Mouse (Mus musculus): ENCODE data around the gene Rbfox3.
A peak's percentile ranks its signal among the peaks of the same experiment; 100 is the strongest.

The Rbfox3 gene

GRCm38 (mm10) chr11:118653521-118654318, 257.7 kb downstream of the Rbfox3 start:
- DNase-seq = no peak

DNA sequence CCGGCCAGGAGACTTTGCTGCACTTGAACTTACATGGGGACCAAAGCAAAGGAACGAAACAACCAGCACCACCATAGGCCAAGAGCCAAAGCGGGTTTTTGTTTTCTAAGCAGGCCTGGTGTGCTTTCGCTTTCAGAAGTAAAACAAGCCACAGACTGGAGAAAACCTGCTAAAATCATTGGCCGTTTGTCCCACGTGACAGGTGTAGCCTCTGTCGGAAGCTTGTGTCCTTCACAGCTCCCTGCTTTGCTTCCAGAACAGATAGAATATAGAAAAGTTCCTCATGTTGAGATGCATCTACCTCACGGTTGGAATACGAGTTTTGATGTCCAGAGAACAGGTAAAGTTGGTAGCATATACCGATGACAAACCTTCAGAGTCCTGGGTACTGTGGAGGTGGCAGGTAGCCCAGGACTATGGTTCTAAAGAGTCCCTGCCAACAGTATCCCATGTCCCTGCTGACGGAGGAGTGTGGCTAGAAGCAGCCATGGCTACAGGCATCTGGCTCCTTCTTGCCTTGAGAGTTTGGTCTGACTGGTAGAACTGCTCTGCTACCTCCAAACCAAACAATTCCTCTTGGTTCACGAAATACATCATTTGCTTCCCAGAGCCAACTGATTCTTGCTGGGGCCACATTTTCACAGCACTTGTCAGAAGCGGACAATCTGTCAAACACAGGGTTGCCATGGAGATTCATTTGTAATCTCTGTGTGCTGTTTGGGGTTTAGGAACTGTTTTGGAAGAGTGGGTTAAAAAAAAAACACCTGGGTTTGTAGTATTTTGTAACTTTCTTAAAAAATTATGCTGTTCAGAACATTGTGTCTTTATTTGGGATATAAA, 258.8 kb downstream of the Rbfox3 start:
- DNase-seq = no peak

GRCm38 (mm10) chr11:118648369-118648768, 263.0 kb downstream of the Rbfox3 start:
- peak; percentile 73 to 76 for DNase-seq

DNA sequence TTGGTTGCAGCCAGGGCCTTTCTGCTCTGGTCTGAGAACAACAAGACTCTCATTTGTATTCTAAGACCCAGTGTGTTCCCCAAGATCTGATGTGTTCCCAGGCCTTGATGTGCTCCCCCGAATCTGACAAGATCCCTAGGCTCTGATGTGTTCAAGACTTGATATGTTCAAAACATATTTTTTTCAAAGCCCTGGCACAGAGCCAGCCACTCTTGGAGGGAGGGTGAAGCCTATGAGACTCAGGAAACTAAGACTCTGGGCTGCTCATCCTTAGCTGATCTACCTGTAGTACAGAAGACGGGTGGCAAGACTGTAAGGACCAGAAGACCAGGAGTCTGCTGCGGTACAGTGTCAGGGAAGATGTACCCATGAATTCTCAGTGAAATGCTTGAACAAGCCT, 264.5 kb downstream of the Rbfox3 start:
- no peak for DNase-seq

DNA sequence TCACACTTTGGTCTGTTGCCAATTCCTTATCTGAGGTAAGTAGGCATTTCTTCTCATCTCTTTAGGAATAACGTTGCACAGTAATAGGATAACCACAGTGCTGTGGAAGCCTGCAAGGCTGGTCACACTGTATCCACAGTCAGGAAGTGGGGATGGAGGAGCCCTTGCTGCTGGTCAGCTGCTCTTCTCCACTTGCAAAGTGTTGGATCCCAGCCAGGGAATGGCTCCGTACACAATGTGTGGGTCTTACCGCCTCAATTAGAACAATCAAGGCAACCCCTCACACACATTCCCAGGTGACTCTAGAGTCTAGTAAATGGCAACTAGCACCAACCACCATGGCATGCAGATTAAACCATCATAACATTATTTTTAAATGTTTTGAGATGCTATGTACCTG, 266.2 kb downstream of the Rbfox3 start:
- no peak for DNase-seq

- no peak for DNase-seq
Measured at GRCm38 (mm10) chr11:118640706-118641105, 270.7 kb downstream of the Rbfox3 start.

- no peak for DNase-seq
Measured at GRCm38 (mm10) chr11:118637718-118638117, 273.7 kb downstream of the Rbfox3 start.

DNA sequence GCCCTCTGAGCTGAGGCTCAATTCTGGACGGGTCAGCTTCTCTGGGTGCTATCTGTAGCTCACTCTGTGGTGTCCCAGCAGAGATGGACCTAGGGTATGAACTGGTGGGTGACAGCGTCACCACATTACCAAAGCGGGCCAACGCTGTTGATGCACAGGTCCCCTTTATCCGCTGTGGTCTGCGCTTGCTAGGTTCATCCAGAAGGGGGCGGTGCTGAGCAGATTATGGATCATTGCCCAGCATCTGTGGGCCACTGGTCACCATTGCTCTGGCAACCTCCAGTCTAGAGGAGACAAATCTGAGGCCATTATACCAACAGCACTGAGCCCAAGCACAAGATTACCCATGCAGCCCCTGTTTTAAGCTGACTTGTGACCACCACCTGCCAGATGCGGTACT, 276.8 kb downstream of the Rbfox3 start:
- DNase-seq = peak; percentile 33 to 43

DNA sequence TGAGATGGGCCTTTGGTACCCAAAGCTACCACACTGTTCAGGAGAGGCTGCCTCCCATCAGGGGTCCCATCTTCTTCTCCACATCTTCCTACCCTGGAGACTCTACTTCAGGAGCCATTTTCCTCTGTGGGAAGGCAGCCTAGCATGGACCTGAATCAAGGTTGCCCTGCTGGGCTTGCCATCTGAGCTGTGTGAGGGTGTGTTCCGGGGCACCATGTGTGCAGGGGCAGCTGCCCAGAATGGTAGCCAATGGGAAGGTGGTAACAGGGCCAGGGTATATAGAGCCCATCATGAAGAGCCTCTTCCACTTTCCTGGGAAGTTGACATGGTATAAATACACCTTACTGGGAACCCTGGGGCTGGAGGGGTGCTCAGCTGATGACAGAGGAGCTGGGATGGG, 281.7 kb downstream of the Rbfox3 start:
- DNase-seq = no peak

DNA sequence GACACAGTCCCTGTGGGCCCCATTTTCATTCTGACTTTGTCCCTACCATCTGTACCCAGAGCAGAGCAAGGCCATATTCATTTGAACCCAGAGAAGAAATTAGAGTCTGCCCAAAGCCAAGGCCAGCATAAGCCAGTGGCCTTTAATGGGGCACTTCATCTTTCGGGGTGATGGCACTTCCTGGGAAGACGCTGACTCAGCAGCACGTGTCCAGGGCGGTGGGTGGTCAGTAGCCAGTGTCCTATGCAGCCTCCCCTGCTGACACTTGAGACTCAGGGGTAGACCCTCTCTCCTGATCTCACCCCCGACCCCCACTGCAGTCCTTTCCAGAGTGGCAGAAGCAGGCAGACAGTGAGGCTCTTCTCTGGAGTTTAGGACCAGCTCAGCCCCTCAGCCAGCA, 283.9 kb downstream of the Rbfox3 start:
- DNase-seq = no peak

DNA sequence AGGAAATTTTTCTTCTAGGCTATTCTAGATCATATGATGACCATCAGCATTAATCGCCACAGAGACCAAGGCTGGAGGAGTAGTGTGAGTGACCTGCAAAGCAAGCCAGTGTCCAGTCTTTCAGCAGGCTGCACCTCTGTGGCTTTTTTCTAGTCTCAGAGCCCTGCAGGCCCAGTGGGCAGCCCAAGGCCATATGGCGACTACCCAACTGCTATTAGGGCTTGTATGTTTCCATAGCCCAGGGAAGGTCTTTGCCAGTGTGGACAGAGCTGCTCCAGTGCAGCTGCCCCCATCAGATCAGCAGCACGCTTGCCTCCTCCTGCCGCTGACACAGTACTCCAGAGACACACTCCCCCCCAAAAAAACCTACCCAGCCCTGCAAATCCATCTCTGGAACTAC, 290.5 kb downstream of the Rbfox3 start:
- no peak for DNase-seq

- DNase-seq = no peak
Measured at GRCm38 (mm10) chr11:118614126-118614525, 297.3 kb downstream of the Rbfox3 start.

- DNase-seq = no peak
Measured at GRCm38 (mm10) chr11:118610128-118610527, 301.3 kb downstream of the Rbfox3 start.

GRCm38 (mm10) chr11:118609236-118610000, 302.0 kb downstream of the Rbfox3 start:
- no peak for DNase-seq

DNA sequence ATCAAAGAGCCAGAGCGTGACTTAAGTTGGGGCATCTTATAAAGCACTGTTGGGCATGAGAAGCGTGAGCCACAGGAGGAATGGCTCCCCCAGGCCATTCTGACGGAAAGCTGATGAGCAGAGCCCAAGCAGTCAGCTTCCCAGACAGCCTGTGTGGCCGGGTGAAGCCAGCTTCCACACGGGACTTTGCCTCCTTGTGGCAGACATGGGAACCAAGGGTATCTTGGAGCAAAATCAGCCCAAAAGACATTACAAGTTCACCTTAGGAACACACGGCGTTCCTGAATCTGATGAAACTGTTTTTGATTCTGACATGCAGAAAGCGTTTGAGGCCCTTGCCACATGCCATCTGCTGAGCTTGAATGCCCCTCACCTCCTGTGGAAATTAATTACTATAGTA, 303.5 kb downstream of the Rbfox3 start:
- no peak for DNase-seq

DNA sequence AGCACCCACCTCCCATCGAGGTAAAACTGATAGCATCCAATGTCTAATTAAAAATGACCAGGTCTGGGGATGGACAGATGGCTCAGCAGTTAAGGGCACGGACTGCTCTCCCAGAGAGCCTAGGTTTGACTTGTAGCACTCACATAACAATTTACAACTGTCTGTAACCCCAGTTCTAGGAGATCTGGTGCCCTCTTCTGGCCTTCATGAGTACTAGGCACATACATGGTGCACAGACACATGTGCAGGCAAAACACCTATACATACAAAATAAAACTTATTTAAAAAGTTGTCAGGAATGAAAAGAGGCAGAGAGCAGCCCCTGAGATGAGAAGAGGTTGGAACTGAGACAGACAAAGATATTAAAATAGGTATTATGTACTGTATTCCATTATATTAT, 305.8 kb downstream of the Rbfox3 start:
- no peak for DNase-seq

GRCm38 (mm10) chr11:118604206-118604605, 307.2 kb downstream of the Rbfox3 start:
- no peak for DNase-seq

GRCm38 (mm10) chr11:118603126-118603525, 308.3 kb downstream of the Rbfox3 start:
- DNase-seq = peak; percentile 77 to 78

- DNase-seq = no peak
Measured at GRCm38 (mm10) chr11:118601484-118601883, 309.9 kb downstream of the Rbfox3 start.

DNA sequence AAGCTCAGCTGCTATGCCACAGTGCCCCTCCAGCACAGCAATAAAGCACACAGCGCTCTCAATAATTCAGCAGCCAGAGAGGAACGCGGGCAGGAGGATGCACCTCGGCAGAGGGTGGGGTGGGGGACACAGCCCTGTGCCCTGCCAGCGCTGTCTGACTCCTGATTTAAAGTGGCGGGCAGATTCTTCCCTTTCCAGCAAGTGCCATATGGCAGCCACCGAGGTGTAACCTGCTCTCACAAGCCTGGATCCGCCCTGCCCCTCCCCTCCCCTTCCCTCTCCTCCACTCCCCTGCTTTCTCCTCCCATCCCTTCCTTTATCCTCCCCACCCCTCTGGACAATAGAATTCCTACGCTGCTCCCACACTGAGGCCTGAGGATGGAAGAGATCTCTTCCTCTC, 311.2 kb downstream of the Rbfox3 start:
- DNase-seq = no peak

GRCm38 (mm10) chr11:118598726-118599125, 312.7 kb downstream of the Rbfox3 start:
- no peak for DNase-seq

DNA sequence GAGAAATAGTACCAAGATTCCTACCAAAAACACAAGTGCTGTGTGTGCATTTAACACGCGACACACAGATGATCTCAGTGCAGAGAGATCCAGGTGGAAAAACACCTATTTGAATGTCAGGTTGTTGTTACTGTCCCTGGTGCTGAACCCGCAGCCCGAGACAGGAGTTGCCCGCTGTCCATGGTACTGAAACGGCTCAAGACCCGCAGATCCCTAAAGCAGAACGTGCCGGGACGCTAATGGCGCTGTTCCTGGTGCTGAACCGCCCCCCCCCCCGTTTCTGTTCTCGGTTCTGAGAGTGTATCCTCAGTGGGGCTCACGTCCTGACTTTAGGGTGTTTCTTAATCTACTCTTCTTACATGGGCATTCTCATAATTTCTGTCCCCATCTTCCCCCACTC, 326.6 kb downstream of the Rbfox3 start:
- peak; percentile 94 for DNase-seq

GRCm38 (mm10) chr11:118583989-118584388, 327.4 kb downstream of the Rbfox3 start:
- no peak for DNase-seq

All from kidney, postnatal 4 days (tissue).